Mouse (Mus musculus): ENCODE data around the gene Papss2. TPM values are rescaled to one million over a fixed set of nuclear protein-coding genes. Genes with fewer than 3 reads are reported as not detected.

Papss2 gene
- polyA plus RNA-seq (2016; fragmentation: Nextera tagmentation; extraction: Ambion mirVana): 27.1 and 27.5 TPM in 2 replicates

- no peaks in the 10 kb centered on the region for H3K4me1 ChIP-seq (replicated peaks)
- no peak within 1 kb of the TSS for H3K27ac ChIP-seq (ENCODE audit: poor library complexity, severe bottlenecking)
- peak within 1 kb of the TSS; percentile 70 for H3K4me3 ChIP-seq
- peak within 1 kb of the TSS; percentile 81 for H3K9ac ChIP-seq
- H3K9me3 ChIP-seq (replicated peaks): no peaks in the 10 kb centered on the region
- peak; percentile 77 for ATAC-seq (ENCODE audit: insufficient number of reproducible peaks, low FRiP score)
- H3K27me3 ChIP-seq (replicated peaks): peaks cover 10% of the 10 kb centered on the region
- H3K36me3 ChIP-seq: no peaks in the 10 kb centered on the region
- peak within 1 kb of the TSS; percentile 82 for H3K4me2 ChIP-seq
- WGBS: under 1% methylated on average over 55 of the region's 64 CpGs
Measured at GRCm38 (mm10) chr19:32595506-32596286, at the start of gene Papss2. Papss2 (plus strand) TSS chr19:32595790.

- WGBS: 59% methylated on average over 3 of the region's 3 CpGs
Measured at GRCm38 (mm10) chr19:32547396-32547795, 48.2 kb upstream of the Papss2 start.

GRCm38 (mm10) chr19:32548202-32548601, 47.4 kb upstream of the Papss2 start:
- no peak for ATAC-seq (ENCODE audit: insufficient number of reproducible peaks, low FRiP score)
- no peaks in the 10 kb centered on the region for H3K4me1 ChIP-seq (replicated peaks)
- no peaks in the 10 kb centered on the region for H3K9me3 ChIP-seq (replicated peaks)
- 88% methylated on average over 15 of the region's 15 CpGs for WGBS
- H3K4me2 ChIP-seq: no peak overlapping the region
- H3K9ac ChIP-seq: no peak overlapping the region
- no peak overlapping the region for H3K27ac ChIP-seq (ENCODE audit: poor library complexity, severe bottlenecking)
- no peak overlapping the region for H3K4me3 ChIP-seq
- no peaks in the 10 kb centered on the region for H3K27me3 ChIP-seq (replicated peaks)
- H3K36me3 ChIP-seq: no peaks in the 10 kb centered on the region

More at GRCm38 (mm10) chr19:32547396-32547795, 48.2 kb upstream of the Papss2 start:
- H3K27ac ChIP-seq (ENCODE audit: poor library complexity, severe bottlenecking): no peak overlapping the region
- H3K27me3 ChIP-seq (replicated peaks): no peaks in the 10 kb centered on the region
- H3K4me1 ChIP-seq (replicated peaks): no peaks in the 10 kb centered on the region
- no peak overlapping the region for H3K9ac ChIP-seq
- no peak overlapping the region for H3K4me2 ChIP-seq
- no peaks in the 10 kb centered on the region for H3K9me3 ChIP-seq (replicated peaks)
- no peak for ATAC-seq (ENCODE audit: insufficient number of reproducible peaks, low FRiP score)
- H3K36me3 ChIP-seq: no peaks in the 10 kb centered on the region
- H3K4me3 ChIP-seq: no peak overlapping the region

GRCm38 (mm10) chr19:32550446-32550845, 45.1 kb upstream of the Papss2 start:
- no peak for ATAC-seq (ENCODE audit: insufficient number of reproducible peaks, low FRiP score)
- no peaks in the 10 kb centered on the region for H3K36me3 ChIP-seq
- no peak overlapping the region for H3K9ac ChIP-seq
- no peak overlapping the region for H3K4me2 ChIP-seq
- peak overlapping the region; percentile 25; the same call in 1 of the 2 replicates for H3K27ac ChIP-seq (ENCODE audit: poor library complexity, severe bottlenecking)
- 63% methylated on average over 5 of the region's 5 CpGs for WGBS
- H3K27me3 ChIP-seq (replicated peaks): no peaks in the 10 kb centered on the region
- H3K4me3 ChIP-seq: no peak overlapping the region
- no peaks in the 10 kb centered on the region for H3K4me1 ChIP-seq (replicated peaks)
- H3K9me3 ChIP-seq (replicated peaks): no peaks in the 10 kb centered on the region

- no peaks in the 10 kb centered on the region for H3K27me3 ChIP-seq (replicated peaks)
- 52% methylated on average over 3 of the region's 3 CpGs for WGBS
- H3K36me3 ChIP-seq: no peaks in the 10 kb centered on the region
- no peak overlapping the region for H3K4me3 ChIP-seq
- no peak overlapping the region for H3K4me2 ChIP-seq
- ATAC-seq (ENCODE audit: insufficient number of reproducible peaks, low FRiP score): no peak
- H3K9me3 ChIP-seq (replicated peaks): no peaks in the 10 kb centered on the region
- H3K27ac ChIP-seq (ENCODE audit: poor library complexity, severe bottlenecking): no peak overlapping the region
- H3K9ac ChIP-seq: no peak overlapping the region
- no peaks in the 10 kb centered on the region for H3K4me1 ChIP-seq (replicated peaks)
Measured at GRCm38 (mm10) chr19:32551442-32551841, 44.1 kb upstream of the Papss2 start.

GRCm38 (mm10) chr19:32552106-32552505, 43.5 kb upstream of the Papss2 start:
- Histone ChIP-seq H3K27me3 (replicated peaks) (no peaks in the 10 kb centered on the region), H3K4me3 (no peak overlapping the region), H3K9ac (no peak overlapping the region), H3K27ac (ENCODE audit: poor library complexity, severe bottlenecking) (peak overlapping the region; percentile 35; the same call in 1 of the 2 replicates), H3K36me3 (no peaks in the 10 kb centered on the region), H3K4me1 (replicated peaks) (no peaks in the 10 kb centered on the region), H3K4me2 (no peak overlapping the region), H3K9me3 (replicated peaks) (no peaks in the 10 kb centered on the region)
- 55% methylated on average over 1 of the region's 1 CpGs for WGBS
- no peak for ATAC-seq (ENCODE audit: insufficient number of reproducible peaks, low FRiP score)

- no peaks in the 10 kb centered on the region for H3K36me3 ChIP-seq
- no peaks in the 10 kb centered on the region for H3K27me3 ChIP-seq (replicated peaks)
- H3K4me3 ChIP-seq: no peak overlapping the region
- H3K4me1 ChIP-seq (replicated peaks): no peaks in the 10 kb centered on the region
- H3K9me3 ChIP-seq (replicated peaks): no peaks in the 10 kb centered on the region
- no peak overlapping the region for H3K4me2 ChIP-seq
- H3K27ac ChIP-seq (ENCODE audit: poor library complexity, severe bottlenecking): no peak overlapping the region
- no peak overlapping the region for H3K9ac ChIP-seq
- WGBS: 59% methylated on average over 3 of the region's 3 CpGs
- ATAC-seq (ENCODE audit: insufficient number of reproducible peaks, low FRiP score): no peak
Measured at GRCm38 (mm10) chr19:32553310-32553709, 42.3 kb upstream of the Papss2 start.

- Histone ChIP-seq H3K36me3 (no peaks in the 10 kb centered on the region), H3K27ac (ENCODE audit: poor library complexity, severe bottlenecking) (peak overlapping the region; percentile 28; the same call in 1 of the 2 replicates), H3K4me3 (no peak overlapping the region), H3K4me1 (replicated peaks) (no peaks in the 10 kb centered on the region), H3K9ac (no peak overlapping the region), H3K9me3 (replicated peaks) (no peaks in the 10 kb centered on the region), H3K27me3 (replicated peaks) (no peaks in the 10 kb centered on the region), H3K4me2 (no peak overlapping the region)
- WGBS: 31% methylated on average over 3 of the region's 3 CpGs
- ATAC-seq (ENCODE audit: insufficient number of reproducible peaks, low FRiP score): no peak
Measured at GRCm38 (mm10) chr19:32555257-32555656, 40.3 kb upstream of the Papss2 start.

- H3K9ac ChIP-seq: no peak overlapping the region
- ATAC-seq (ENCODE audit: insufficient number of reproducible peaks, low FRiP score): no peak
Measured at GRCm38 (mm10) chr19:32567025-32567424, 28.6 kb upstream of the Papss2 start.

GRCm38 (mm10) chr19:32567447-32567846, 28.1 kb upstream of the Papss2 start:
- ATAC-seq (ENCODE audit: insufficient number of reproducible peaks, low FRiP score): no peak
- no peaks in the 10 kb centered on the region for H3K9me3 ChIP-seq (replicated peaks)
- no peak overlapping the region for H3K9ac ChIP-seq
- H3K27me3 ChIP-seq (replicated peaks): no peaks in the 10 kb centered on the region
- 81% methylated on average over 5 of the region's 5 CpGs for WGBS
- no peak overlapping the region for H3K4me2 ChIP-seq
- no peaks in the 10 kb centered on the region for H3K36me3 ChIP-seq
- no peak overlapping the region for H3K4me3 ChIP-seq
- H3K27ac ChIP-seq (ENCODE audit: poor library complexity, severe bottlenecking): no peak overlapping the region
- H3K4me1 ChIP-seq (replicated peaks): 0 out of 2 replicates have a peak, but pooled peaks cover 8% of the 10 kb centered on the region

More at GRCm38 (mm10) chr19:32567025-32567424, 28.6 kb upstream of the Papss2 start:
- H3K4me3 ChIP-seq: no peak overlapping the region
- no peak overlapping the region for H3K4me2 ChIP-seq
- WGBS: 74% methylated on average over 8 of the region's 8 CpGs
- no peaks in the 10 kb centered on the region for H3K9me3 ChIP-seq (replicated peaks)
- H3K27me3 ChIP-seq (replicated peaks): no peaks in the 10 kb centered on the region
- H3K27ac ChIP-seq (ENCODE audit: poor library complexity, severe bottlenecking): no peak overlapping the region
- no peaks in the 10 kb centered on the region for H3K36me3 ChIP-seq
- 0 out of 2 replicates have a peak, but pooled peaks cover 8% of the 10 kb centered on the region for H3K4me1 ChIP-seq (replicated peaks)

GRCm38 (mm10) chr19:32568470-32568869, 27.1 kb upstream of the Papss2 start:
- H3K36me3 ChIP-seq: no peaks in the 10 kb centered on the region
- no peak overlapping the region for H3K4me3 ChIP-seq
- ATAC-seq (ENCODE audit: insufficient number of reproducible peaks, low FRiP score): no peak
- H3K9me3 ChIP-seq (replicated peaks): no peaks in the 10 kb centered on the region
- WGBS: 78% methylated on average over 3 of the region's 3 CpGs
- H3K27me3 ChIP-seq (replicated peaks): no peaks in the 10 kb centered on the region
- no peak overlapping the region for H3K4me2 ChIP-seq
- no peak overlapping the region for H3K9ac ChIP-seq
- 0 out of 2 replicates have a peak, but pooled peaks cover 8% of the 10 kb centered on the region for H3K4me1 ChIP-seq (replicated peaks)
- H3K27ac ChIP-seq (ENCODE audit: poor library complexity, severe bottlenecking): no peak overlapping the region
